Mouse (Mus musculus): Measurements from ENCODE around the gene Olfr420. TPM values are rescaled to one million over a fixed set of nuclear protein-coding genes. Genes with fewer than 3 reads are reported as not detected.

The Olfr420 gene
- total RNA-seq (2021) = not detected
- long read RNA-seq, experiment 1 = 0 reads
- long read RNA-seq, experiment 2 = 0 reads

GRCm38 (mm10) chr1:174155333-174155732 is at the start of gene Olfr420:
Olfr420 (plus strand) TSS chr1:174155633.
- DNase-seq = no peak

- no peak for DNase-seq
These were observed 34.4 kb upstream of the Olfr420 start, which contains the start of gene Olfr231 for GRCm38 (mm10) chr1:174121062-174121461. Olfr231 (minus strand) TSS chr1:174121162.

- DNase-seq = no peak
These were observed 24.2 kb upstream of the Olfr420 start, which contains the start of gene Olfr424 for GRCm38 (mm10) chr1:174131217-174131616. Olfr424 (plus strand) TSS chr1:174131517.

- DNase-seq = no peak
These were observed 23.4 kb upstream of the Olfr420 start for GRCm38 (mm10) chr1:174131999-174132398.

- no peak for DNase-seq
These were observed 14.0 kb upstream of the Olfr420 start for GRCm38 (mm10) chr1:174141384-174141783.

- no peak for DNase-seq
These were observed 8.7 kb upstream of the Olfr420 start for GRCm38 (mm10) chr1:174146696-174147095.

- no peak for DNase-seq
These were observed 6.1 kb upstream of the Olfr420 start for GRCm38 (mm10) chr1:174149289-174149688.

GRCm38 (mm10) chr1:174157622-174158021 is 2.2 kb downstream of the Olfr420 start:
- DNase-seq = no peak

GRCm38 (mm10) chr1:174158512-174158911 is 3.1 kb downstream of the Olfr420 start:
- DNase-seq = no peak

- DNase-seq = no peak
These were observed 3.7 kb downstream of the Olfr420 start for GRCm38 (mm10) chr1:174159095-174159494.

GRCm38 (mm10) chr1:174169024-174169423 is 13.6 kb downstream of the Olfr420 start:
- no peak for DNase-seq

GRCm38 (mm10) chr1:174170706-174171501 is 15.5 kb downstream of the Olfr420 start:
- no peak for DNase-seq

- no peak for DNase-seq
These were observed 16.1 kb downstream of the Olfr420 start for GRCm38 (mm10) chr1:174171537-174171936.

GRCm38 (mm10) chr1:174172605-174173004 is 17.2 kb downstream of the Olfr420 start, which contains the start of gene Spta1:
Spta1 (plus strand) TSS chr1:174172776.
- DNase-seq = no peak

- no peak for DNase-seq
These were observed 49.3 kb downstream of the Olfr420 start for GRCm38 (mm10) chr1:174204699-174205098.

Other genes with a start within 250 kb of the Olfr420 start
- 1 to 10 TPM in 1 of 2 experiments, under 1 TPM in 1; 0.55 to 1.7 TPM for gene Ifi211, start 242.6 kb upstream of the Olfr420 start, total RNA-seq (2021)
- 10 to 100 TPM; 13.9 to 15.0 TPM for gene Mndal, start 213.1 kb upstream of the Olfr420 start, total RNA-seq (2021)
- 10 to 100 TPM in 1 of 2 experiments, 1 to 10 TPM in 1; 8.6 to 12.1 TPM for gene Ifi203, start 213.0 kb upstream of the Olfr420 start, total RNA-seq (2021)
- not detected for gene Ifi202b, start 172.9 kb upstream of the Olfr420 start, total RNA-seq (2021)
- 1 to 10 TPM; 1.3 to 3.9 TPM for gene Ifi205, start 123.8 kb upstream of the Olfr420 start, total RNA-seq (2021)
- not detected for gene Olfr433, start 114.9 kb upstream of the Olfr420 start, total RNA-seq (2021)
- not detected for gene Olfr432, start 106.4 kb upstream of the Olfr420 start, total RNA-seq (2021)
- gene Olfr430, start 89.0 kb upstream of the Olfr420 start, total RNA-seq (2021) = not detected
- gene Olfr429, start 71.3 kb upstream of the Olfr420 start, total RNA-seq (2021) = not detected
- gene Olfr427, start 58.7 kb upstream of the Olfr420 start, total RNA-seq (2021) = not detected
- gene Olfr231, start 34.5 kb upstream of the Olfr420 start, total RNA-seq (2021) = not detected
- gene Olfr424, start 24.1 kb upstream of the Olfr420 start, total RNA-seq (2021) = not detected
- gene Spta1, start 17.1 kb downstream of the Olfr420 start, total RNA-seq (2021) = 1 to 10 TPM; 2.6 to 5.1 TPM
- not detected for gene Olfr419, start 96.4 kb downstream of the Olfr420 start, total RNA-seq (2021)
- not detected for gene Mptx1, start 174.9 kb downstream of the Olfr420 start, total RNA-seq (2021)
- gene Olfr417, start 209.5 kb downstream of the Olfr420 start, total RNA-seq (2021) = not detected
- gene Olfr248, start 235.4 kb downstream of the Olfr420 start, total RNA-seq (2021) = not detected

Measured in adrenal gland, postnatal 10 days (tissue).